Mouse (Mus musculus): ENCODE data around the gene Lipi.

Lipi gene

GRCm38 (mm10) chr16:75585961-75586360, at the start of gene Lipi:
Lipi (minus strand) TSS chr16:75586061.
- DNase-seq (ENCODE audit: low spot score) = no peak

GRCm38 (mm10) chr16:75627862-75628261, 42.0 kb upstream of the Lipi start:
- DNase-seq (ENCODE audit: low spot score) = no peak

DNA sequence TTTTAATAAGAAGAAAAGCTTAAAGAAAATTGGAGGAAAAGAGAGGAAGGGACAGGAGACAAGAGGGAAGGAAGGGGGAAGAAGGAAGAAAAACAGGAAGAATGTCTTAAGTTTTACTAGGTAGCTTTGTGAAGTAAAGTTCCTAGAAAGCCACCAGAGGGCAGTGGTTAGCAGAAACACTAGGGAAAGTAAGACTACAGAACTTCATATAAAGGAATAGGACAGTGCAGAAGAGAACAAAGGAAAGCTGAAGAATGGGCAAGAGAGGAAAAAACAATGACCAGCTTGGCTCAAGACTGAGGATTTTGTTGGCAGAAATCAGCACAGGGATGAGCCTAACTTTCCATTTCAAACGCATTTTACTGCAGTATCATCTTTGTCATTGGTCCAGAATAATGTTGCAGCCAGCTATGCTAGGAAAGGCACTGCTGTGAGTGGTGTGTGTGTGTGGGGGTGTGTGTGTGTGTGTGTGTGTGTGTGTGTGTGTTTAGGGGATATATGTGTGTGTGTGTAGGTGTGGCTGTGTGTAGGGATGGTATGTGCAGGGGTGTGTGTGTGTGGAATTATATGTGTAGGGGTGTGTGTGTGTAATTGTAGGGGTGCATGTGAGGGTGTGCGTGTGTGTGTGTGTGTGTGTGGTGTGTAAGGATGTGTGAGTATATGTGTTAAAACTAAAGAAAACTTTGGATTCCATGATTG, 31.9 kb upstream of the Lipi start:
- no peak for DNase-seq (ENCODE audit: low spot score)

DNA sequence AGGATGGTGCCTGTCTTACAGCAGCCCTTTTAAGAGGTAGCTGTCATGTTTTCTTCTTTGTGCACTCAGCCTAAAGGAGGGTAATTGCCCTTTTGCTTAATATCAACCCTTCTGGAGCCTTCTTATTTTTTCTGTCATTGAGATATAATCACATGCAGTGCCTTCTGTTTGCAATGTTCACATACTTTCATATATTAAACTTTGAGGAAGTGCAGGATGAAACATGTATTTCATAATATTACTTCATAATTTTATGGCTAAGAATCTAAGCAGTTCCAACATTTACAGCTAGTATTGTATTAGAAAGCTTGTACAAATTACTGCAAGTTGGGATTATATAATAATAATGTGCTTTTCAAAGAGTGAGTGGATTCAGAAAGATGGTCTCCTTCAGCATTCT, 26.7 kb upstream of the Lipi start:
- no peak for DNase-seq (ENCODE audit: low spot score)

GRCm38 (mm10) chr16:75606415-75606814, 20.6 kb upstream of the Lipi start:
- no peak for DNase-seq (ENCODE audit: low spot score)

- DNase-seq (ENCODE audit: low spot score) = no peak
Measured at GRCm38 (mm10) chr16:75593501-75594183, 7.8 kb upstream of the Lipi start.

DNA sequence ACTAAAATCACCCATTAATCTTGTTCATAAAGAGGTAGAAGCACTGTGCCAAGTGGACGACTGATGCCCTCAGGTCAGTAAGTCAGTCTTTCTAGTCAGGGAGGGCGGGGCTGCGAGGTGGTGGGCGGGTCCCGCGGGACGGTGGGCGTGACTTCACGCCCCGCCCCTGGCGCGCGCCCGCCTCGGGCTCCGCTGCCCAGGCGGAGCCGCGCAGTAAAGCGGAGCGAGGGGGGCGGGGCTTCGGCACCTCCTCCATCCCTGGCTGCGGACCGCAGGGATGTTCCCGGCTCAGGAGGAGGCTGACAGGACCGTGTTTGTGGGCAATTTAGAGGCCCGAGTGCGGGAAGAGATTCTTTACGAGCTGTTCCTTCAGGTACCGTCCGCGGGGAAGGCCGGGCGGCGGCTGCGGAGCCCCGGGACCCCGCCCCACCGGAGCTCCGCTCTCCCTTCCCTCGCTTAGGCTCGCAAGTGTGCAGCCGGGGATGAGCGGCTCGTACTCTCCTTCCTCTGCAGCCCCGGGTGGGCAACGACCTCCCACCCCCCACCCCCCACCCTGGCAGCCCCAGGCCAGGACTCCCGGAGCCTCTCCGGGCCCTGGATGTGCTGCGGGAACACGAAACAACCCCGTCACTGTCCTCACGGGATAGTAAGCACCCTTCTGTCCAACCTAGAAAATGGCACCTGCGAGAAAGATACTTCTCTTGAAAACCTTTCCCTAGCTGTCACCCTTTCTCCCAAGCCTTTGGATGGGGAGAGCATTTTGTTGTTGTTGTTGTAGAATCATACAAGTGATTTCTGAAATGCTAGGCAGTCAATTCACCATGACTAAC, 7.0 kb upstream of the Lipi start, which contains the start of gene Rbm11:
Gene Rbm11, plus strand, starts transcription at position 174 of the 830 bp plus-strand sequence.
- DNase-seq (ENCODE audit: low spot score) = peak; percentile 46

GRCm38 (mm10) chr16:75586466-75586865, 605 bp upstream of the Lipi start:
- no peak for DNase-seq (ENCODE audit: low spot score)

DNA sequence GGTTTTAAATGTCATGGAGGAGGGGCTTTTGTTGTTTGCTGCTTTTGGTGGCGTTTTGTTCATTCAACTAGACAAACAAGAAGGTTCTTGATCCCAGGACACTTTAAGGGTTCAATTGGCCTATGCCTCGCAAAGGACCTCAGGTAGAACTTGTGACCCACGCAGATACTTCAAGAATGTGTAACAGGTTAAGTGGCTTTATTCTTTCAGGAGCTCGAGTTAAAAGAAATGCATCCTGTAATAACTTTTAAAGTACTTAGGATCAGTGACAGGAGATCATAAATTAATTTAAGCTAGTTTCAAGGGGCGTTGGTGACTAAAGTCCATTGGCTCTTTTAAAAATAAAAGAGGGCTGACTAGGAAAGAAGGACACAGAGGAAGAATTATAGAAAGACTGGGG, 3.6 kb downstream of the Lipi start:
- DNase-seq (ENCODE audit: low spot score) = no peak

- DNase-seq (ENCODE audit: low spot score) = no peak
Measured at GRCm38 (mm10) chr16:75562910-75563309, 23.0 kb downstream of the Lipi start.

GRCm38 (mm10) chr16:75545310-75545709, 40.6 kb downstream of the Lipi start:
- DNase-seq (ENCODE audit: low spot score) = no peak

DNA sequence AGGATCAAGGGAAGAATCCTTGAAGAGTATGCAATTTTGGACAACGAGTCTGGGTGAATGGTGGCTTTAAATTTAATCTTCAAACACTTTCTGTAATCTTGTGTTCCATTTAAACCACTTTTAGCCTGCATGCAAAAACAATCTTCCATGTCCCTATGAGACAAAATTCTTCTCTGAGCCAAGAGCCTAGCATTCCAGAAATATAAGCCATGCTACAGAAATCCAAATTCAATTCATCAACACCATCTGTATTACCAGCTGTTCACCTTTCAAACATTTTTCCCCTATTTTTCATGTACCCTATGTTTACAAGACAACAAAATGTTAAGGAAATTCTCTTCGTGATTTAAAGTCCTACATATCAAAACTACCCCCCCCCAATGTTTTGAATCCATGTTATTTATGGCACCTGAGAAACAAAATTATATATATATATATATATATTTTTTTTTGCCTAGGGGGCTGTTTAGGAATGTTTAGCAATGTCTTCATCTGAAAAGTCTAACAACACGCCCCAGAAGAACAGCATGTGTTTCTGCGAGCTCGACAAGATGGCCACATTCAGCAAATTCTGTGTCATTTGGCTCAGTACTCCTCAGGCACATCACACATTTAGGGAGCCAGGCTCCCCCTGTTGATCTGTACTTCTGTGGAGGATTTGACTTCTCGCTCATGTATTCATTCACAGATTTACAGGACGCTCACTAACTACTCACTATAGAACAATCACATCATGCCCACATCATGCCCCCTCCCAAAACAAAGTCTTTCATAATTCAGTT, 47.9 kb downstream of the Lipi start:
- DNase-seq (ENCODE audit: low spot score) = peak; percentile 27

DNA sequence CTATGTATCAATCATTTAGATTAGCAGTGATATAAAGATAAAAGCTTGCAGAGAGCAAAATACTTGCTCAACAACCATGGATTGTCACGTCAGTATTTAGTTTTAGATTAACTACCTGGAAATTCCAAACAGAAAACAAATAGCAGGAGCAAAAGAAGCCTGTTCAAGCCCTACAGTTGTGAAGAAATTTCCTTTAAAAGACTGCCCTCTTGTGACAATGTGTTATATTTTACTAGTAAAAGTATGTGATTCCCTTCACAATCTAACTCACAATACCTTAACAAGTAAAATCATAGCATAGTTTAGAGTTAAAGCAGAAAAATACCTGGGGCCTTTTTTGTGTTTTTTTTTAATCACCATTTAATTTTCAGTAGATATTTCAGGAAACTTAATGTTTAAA, 54.2 kb downstream of the Lipi start:
- peak; percentile 10 for DNase-seq (ENCODE audit: low spot score)

DNA sequence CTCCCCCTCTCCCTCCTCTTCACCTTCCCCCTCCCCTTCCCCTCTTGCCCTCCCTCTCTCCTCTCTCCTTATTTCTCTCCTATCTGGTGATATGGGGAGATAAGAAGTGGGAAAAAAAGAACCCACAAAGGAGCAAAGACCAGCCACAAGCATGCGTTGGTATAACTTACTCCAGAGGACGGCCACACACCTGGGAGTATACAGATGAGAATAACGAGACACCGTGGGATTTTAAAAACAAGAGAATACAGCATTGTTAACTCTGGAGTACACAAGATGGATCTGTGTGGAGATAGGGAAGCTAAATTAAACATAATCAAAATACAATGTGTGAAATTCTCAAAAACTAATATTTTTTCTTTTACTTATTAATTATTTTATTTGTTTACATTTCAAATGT, 89.3 kb downstream of the Lipi start:
- no peak for DNase-seq (ENCODE audit: low spot score)

Data from layer of hippocampus, adult 9-10 months (tissue).